Mouse (Mus musculus) neural tube, embryonic 13.5 days (tissue): ENCODE results near the gene Nkx6-2. TPM values are rescaled to one million over a fixed set of nuclear protein-coding genes. Genes with fewer than 3 reads are reported as not detected.
A peak's percentile ranks its signal among the peaks of the same experiment; 100 is the strongest.

Experiments used
- ATAC-seq: fragments of 200-750 bp; cut with Nextera tagmentation; 2 replicates; pipeline ENCODE4 v1.8.0; 2017; ENCODE audit warnings: low read depth, mild to moderate bottlenecking, moderate TSS enrichment, moderate library complexity
- H3K27ac ChIP-seq: fragments of 300-500 bp; sonication (generic); replicated peaks from 2 replicates; pipeline ENCODE4 v1.5.1; 2015; ENCODE audit warnings: moderate library complexity, mild to moderate bottlenecking, inconsistent platforms
- H3K27me3 ChIP-seq: fragments of 300-500 bp; sonication (generic); 2 replicates; pipeline ENCODE4 v1.6.1; 2015; ENCODE audit warnings: mild to moderate bottlenecking, inconsistent platforms
- H3K36me3 ChIP-seq: fragments of 300-500 bp; sonication (generic); 2 replicates; pipeline ENCODE4 v1.6.1; 2015; ENCODE audit warnings: mild to moderate bottlenecking, inconsistent platforms
- H3K4me1 ChIP-seq: fragments of 300-500 bp; sonication (generic); replicated peaks from 2 replicates; pipeline ENCODE4 v1.6.1; 2015; ENCODE audit warnings: inconsistent platforms
- H3K4me2 ChIP-seq: fragments of 300-500 bp; sonication (generic); 2 replicates; pipeline ENCODE4 v1.6.1; 2015; ENCODE audit warnings: inconsistent platforms, mild to moderate bottlenecking, moderate library complexity
- H3K4me3 ChIP-seq: fragments of 300-500 bp; sonication (generic); 2 replicates; pipeline ENCODE4 v1.5.1; 2015; ENCODE audit warnings: mild to moderate bottlenecking, inconsistent platforms
- H3K9ac ChIP-seq: fragments of 300-500 bp; sonication (generic); 2 replicates; pipeline ENCODE4 v1.6.1; 2015; ENCODE audit warnings: moderate library complexity, mild to moderate bottlenecking, inconsistent platforms
- H3K9me3 ChIP-seq: fragments of 300-500 bp; sonication (generic); 2 replicates; pipeline ENCODE4 v1.6.1; 2016; ENCODE audit warnings: inconsistent platforms
- WGBS: fragments of 180-500 bp; shearing (Covaris S2); methylation state at CpG from one replicate; pipeline ENCODE4 v1.1.7; 2015; 5-methylcytosine and 5-hydroxymethylcytosine counted together
- polyA plus RNA-seq: library from polyadenylated mRNA; unstranded; fragments of >200 nt; fragmentation: Nextera tagmentation; extraction: Ambion mirVana; gene quantifications from 2 replicates; pipeline ENCODE4 v1.2.1, GENCODE M21; 2015

The Nkx6-2 gene
- polyA plus RNA-seq, 1 experiment from 2014 or later = 5.3 TPM

DNA sequence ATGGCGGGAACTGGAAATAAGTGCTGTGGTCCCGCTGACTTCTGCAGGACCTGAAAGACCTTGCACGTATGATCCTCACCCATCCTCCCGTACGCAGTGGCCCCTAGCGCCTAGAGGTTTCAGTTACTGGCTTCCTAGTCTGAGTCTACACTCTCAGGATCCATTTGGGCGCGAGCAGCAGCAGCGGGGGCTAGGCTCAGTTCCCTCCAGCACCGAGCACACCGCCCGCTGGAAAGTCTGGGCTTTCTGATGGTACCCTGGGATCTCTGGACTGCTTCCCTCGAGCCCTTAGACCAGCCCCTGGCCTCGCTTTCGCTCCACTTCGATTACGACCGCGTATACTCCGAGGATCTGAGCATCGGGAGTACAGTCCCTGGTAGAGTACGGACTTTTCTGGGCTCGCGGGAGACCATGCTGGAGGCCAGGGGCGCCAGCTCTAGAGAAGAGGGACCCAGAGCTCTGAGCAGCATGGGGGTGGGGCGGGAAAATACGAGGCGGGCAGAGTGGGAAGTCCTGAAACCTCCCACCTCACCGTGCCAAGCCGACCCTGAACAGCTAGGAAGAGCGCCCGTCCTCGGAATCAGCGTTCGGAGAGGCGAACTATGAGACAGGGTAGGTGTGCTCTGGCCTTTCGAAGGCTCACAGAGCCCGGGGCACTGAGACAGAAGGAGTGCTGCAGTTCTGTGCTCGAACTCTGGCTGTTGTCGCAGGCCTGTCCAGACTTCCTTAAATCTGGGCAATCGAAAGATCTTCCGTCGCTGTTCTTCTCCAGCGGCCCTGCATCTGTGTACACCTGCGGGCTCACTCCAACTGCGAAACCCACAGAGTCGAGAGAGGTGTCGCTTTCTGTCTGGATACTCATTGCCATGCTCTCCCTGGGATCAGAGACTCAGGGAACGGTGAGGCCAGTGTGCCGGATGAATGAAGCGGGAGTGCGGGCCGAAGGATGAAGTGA is 1.9 kb upstream of the Nkx6-2 start:
- Histone ChIP-seq H3K27ac (no peak overlapping the region), H3K36me3 (no peaks in the 10 kb centered on the region), H3K4me3 (no peak overlapping the region), H3K9ac (no peak overlapping the region), H3K4me2 (0 out of 2 replicates have a peak overlapping the region, but pooled peaks have one; percentile 7), H3K4me1 (peaks cover 53% of the 10 kb centered on the region), H3K27me3 (peaks cover 100% of the 10 kb centered on the region), H3K9me3 (no peaks in the 10 kb centered on the region)
- WGBS = under 1% methylated on average over 53 of the region's 53 CpGs
- ATAC-seq = no peak

DNA sequence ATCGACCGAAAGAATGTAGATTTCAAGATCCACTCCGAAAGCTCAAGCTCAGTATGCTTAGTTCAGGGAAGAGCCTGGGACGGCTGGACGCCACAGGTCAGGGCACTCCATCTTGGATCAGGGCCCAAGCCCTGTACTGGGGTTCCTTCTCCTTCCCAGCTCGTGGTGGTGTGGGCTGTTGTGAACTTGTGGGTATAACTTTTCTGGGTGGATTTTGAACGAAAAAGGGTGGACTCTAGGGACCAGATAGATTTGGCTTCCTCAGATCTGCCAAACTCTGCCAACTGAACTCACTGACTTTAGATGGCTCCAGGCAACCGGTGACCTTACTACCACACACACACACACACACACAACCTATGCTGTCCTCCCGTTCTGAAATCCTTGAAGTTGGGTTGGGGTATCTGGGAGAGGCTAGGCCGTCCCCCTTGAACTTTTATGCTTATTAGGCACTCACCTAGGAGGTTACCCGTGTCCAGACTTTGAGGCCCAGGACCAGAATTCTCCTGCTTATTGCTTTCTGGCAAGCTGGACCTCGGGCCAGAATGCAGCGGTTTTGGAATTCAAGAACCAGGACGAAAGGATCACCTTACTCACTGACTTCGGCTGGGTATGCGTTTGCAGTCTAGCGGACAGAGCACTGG is 619 bp upstream of the Nkx6-2 start:
- no peak overlapping the region for H3K4me2 ChIP-seq
- 12% methylated on average over 17 of the region's 17 CpGs for WGBS
- peaks cover 48% of the 10 kb centered on the region for H3K4me1 ChIP-seq
- H3K27me3 ChIP-seq = peaks cover 100% of the 10 kb centered on the region
- H3K9ac ChIP-seq = no peak overlapping the region
- no peak overlapping the region for H3K27ac ChIP-seq
- H3K36me3 ChIP-seq = no peaks in the 10 kb centered on the region
- H3K4me3 ChIP-seq = no peak overlapping the region
- no peak for ATAC-seq
- no peaks in the 10 kb centered on the region for H3K9me3 ChIP-seq

DNA sequence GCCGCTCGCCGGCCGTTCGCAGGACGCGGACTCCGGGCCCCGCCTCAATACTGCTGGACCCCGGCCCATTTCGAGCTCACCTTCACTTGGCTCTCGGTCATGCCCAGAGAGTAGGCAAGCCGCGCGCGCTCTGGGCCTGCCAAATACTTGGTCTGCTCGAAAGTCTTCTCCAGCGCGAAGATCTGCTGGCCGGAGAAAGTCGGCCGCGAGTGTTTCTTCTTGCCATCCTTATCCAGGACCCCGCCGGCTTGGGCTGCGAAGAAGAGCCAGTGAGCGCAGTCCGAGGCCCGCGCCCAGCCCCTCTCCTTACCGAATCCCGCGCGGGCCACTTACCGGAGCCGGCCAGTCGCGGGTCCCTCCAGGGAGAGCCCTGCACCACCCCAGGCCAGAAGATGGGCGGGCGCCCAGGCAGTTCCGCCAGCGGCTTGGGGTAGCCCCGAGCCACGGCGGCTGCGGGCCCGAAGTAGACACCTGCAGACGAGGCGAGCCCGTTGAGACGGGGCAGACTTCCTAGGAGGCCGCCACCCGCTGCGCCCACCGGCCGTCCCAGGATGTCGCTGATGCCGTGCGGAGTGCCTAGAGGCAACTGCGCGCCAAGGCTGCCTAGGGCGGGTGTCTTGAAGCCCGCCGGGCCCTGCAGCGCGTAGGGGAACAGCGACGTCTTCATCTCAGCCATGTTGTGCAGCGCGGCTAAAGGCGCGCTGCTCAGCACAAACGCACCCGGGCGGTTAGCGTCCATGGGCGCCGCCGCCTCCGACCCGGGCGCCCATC is 611 bp downstream of the Nkx6-2 start:
- Histone ChIP-seq H3K4me3 (peak overlapping the region; percentile 31), H3K9me3 (no peaks in the 10 kb centered on the region), H3K4me1 (peaks cover 40% of the 10 kb centered on the region), H3K27me3 (peaks cover 100% of the 10 kb centered on the region), H3K4me2 (peak overlapping the region; percentile 52), H3K27ac (no peak overlapping the region), H3K9ac (0 out of 2 replicates have a peak overlapping the region, but pooled peaks have one; percentile 31), H3K36me3 (no peaks in the 10 kb centered on the region)
- 0 out of 2 replicates have a peak, but pooled peaks have one; percentile 8 for ATAC-seq
- under 1% methylated on average over 78 of the region's 82 CpGs for WGBS

DNA sequence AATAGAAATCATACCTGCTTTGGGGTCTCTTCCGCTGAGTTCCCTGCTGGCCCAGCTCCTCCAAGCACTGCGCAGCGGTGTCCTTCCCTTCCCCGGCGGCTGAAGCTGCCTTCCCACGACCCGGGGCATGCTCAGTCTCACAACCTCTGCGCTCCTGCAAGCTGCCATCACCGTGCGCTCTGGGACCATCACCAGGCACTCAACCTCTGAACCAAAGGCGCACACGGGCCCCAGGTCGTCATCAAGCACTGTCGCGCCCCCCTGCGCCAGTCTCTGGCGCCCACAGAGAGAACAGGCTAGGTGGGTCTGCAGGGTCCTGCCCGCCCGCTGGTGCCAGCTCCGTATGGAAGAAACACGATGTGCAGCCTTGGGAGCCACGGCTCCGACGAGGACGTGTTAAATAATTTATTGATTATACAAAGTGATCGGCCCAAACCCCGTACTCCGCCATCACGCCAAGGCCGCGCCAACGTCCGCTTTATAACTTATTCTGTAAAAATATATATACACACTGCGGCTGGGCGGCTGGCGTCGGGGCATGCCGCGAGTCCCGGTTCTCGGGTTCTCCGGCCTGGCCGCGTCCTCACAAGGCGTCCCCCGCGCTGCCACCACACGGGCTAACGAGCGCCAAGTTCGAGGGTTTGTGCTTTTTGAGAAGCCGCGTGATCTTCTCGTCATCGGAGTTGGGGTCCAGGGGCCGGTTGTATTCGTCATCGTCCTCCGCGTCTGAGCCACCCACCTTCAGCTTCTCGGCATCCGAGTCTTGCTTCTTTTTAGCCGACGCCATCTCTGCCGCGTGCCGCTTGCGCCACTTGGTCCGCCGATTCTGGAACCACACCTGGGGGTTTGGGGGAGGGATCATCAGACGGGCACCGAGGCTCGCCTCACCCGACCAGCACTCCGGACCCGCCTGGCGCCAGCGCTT is 1.5 kb downstream of the Nkx6-2 start:
- H3K27ac ChIP-seq = no peak overlapping the region
- WGBS = under 1% methylated on average over 78 of the region's 78 CpGs
- peak overlapping the region; percentile 31 for H3K4me3 ChIP-seq
- no peak overlapping the region; the same call in 1 of the 2 replicates for H3K9ac ChIP-seq
- no peaks in the 10 kb centered on the region for H3K36me3 ChIP-seq
- H3K4me1 ChIP-seq = peaks cover 40% of the 10 kb centered on the region
- ATAC-seq = no peak
- H3K27me3 ChIP-seq = peaks cover 100% of the 10 kb centered on the region
- H3K9me3 ChIP-seq = no peaks in the 10 kb centered on the region
- H3K4me2 ChIP-seq = peak overlapping the region; percentile 52

- ATAC-seq = no peak
- WGBS = 29% methylated on average over 21 of the region's 21 CpGs
- H3K36me3 ChIP-seq = no peaks in the 10 kb centered on the region
- no peaks in the 10 kb centered on the region for H3K9me3 ChIP-seq
- H3K27me3 ChIP-seq = peaks cover 100% of the 10 kb centered on the region
- H3K27ac ChIP-seq = no peak overlapping the region
- H3K4me1 ChIP-seq = peaks cover 31% of the 10 kb centered on the region
- 0 out of 2 replicates have a peak overlapping the region, but pooled peaks have one; percentile 9 for H3K4me2 ChIP-seq
- no peak overlapping the region for H3K9ac ChIP-seq
- H3K4me3 ChIP-seq = no peak overlapping the region
These were observed 3.2 kb downstream of the Nkx6-2 start for GRCm38 (mm10) chr7:139579261-139579905.

DNA sequence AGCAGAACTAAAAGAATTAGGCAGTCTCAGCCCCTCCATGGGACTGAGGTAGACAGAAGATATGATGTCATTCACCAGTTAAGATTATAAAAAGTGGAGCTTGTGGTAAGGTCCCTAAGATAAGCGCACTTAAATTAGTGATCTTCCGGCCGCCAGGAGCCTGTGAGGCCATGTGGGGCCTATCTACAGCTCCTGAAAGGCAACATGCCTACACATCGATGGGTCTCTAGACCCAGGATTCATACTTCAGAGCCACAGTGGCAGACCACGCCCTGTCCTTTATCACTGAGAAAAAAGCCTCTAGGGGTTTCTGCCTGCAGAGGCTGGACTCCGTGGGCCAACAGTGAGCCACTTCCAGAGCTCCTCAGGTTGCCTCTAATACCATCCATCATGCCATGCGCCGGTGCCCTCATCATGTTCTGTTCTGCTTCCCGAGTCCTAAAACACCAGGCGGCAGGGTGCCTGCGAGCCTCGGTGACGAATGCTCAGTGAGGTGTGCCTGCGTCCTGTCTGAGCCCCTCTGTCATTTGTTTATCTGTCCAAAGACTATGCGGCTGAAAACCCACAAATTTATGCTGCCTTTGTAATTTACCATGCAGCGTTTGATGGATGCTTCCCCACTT is 6.4 kb downstream of the Nkx6-2 start:
- Histone ChIP-seq H3K9ac (no peak overlapping the region), H3K4me2 (no peak overlapping the region), H3K27me3 (peaks cover 100% of the 10 kb centered on the region), H3K27ac (no peak overlapping the region), H3K9me3 (no peaks in the 10 kb centered on the region), H3K4me1 (peaks cover 6% of the 10 kb centered on the region), H3K4me3 (no peak overlapping the region), H3K36me3 (no peaks in the 10 kb centered on the region)
- ATAC-seq = 0 out of 2 replicates have a peak, but pooled peaks have one; percentile 8
- 65% methylated on average over 16 of the region's 16 CpGs for WGBS

- H3K4me1 ChIP-seq = no peaks in the 10 kb centered on the region
- WGBS = 89% methylated on average over 3 of the region's 3 CpGs
- H3K27ac ChIP-seq = no peak overlapping the region
- H3K27me3 ChIP-seq = peaks cover 94% of the 10 kb centered on the region
- H3K36me3 ChIP-seq = no peaks in the 10 kb centered on the region
- H3K4me2 ChIP-seq = no peak overlapping the region
- H3K9me3 ChIP-seq = no peaks in the 10 kb centered on the region
- ATAC-seq = no peak
- H3K9ac ChIP-seq = no peak overlapping the region
- no peak overlapping the region for H3K4me3 ChIP-seq
These were observed 9.9 kb downstream of the Nkx6-2 start for GRCm38 (mm10) chr7:139572665-139573064.

- WGBS = 94% methylated on average over 5 of the region's 5 CpGs
- no peak overlapping the region for H3K4me3 ChIP-seq
- no peak overlapping the region for H3K27ac ChIP-seq
- H3K4me2 ChIP-seq = no peak overlapping the region
- H3K27me3 ChIP-seq = peaks cover 93% of the 10 kb centered on the region
- H3K4me1 ChIP-seq = peaks cover 9% of the 10 kb centered on the region
- no peaks in the 10 kb centered on the region for H3K36me3 ChIP-seq
- H3K9ac ChIP-seq = no peak overlapping the region
- H3K9me3 ChIP-seq = no peaks in the 10 kb centered on the region
- no peak for ATAC-seq
These were observed 11.8 kb downstream of the Nkx6-2 start for GRCm38 (mm10) chr7:139570788-139571187.

- 56% methylated on average over 8 of the region's 8 CpGs for WGBS
- Histone ChIP-seq H3K27me3 (peaks cover 87% of the 10 kb centered on the region), H3K4me1 (peaks cover 9% of the 10 kb centered on the region), H3K4me3 (no peak overlapping the region), H3K27ac (no peak overlapping the region), H3K36me3 (no peaks in the 10 kb centered on the region), H3K4me2 (no peak overlapping the region), H3K9me3 (no peaks in the 10 kb centered on the region), H3K9ac (no peak overlapping the region)
- ATAC-seq = no peak
These were observed 16.1 kb downstream of the Nkx6-2 start for GRCm38 (mm10) chr7:139566533-139566932.

GRCm38 (mm10) chr7:139565998-139566397 is 16.6 kb downstream of the Nkx6-2 start:
- Histone ChIP-seq H3K27me3 (peaks cover 87% of the 10 kb centered on the region), H3K36me3 (no peaks in the 10 kb centered on the region), H3K9ac (no peak overlapping the region), H3K27ac (no peak overlapping the region), H3K4me2 (no peak overlapping the region), H3K4me3 (no peak overlapping the region), H3K4me1 (peaks cover 9% of the 10 kb centered on the region), H3K9me3 (no peaks in the 10 kb centered on the region)
- no peak for ATAC-seq
- 73% methylated on average over 6 of the region's 6 CpGs for WGBS
